Mouse (Mus musculus) myocyte (in vitro differentiated cells): ENCODE measurements around the gene Rab10. TPM values are rescaled to one million over a fixed set of nuclear protein-coding genes. Genes with fewer than 3 reads are reported as not detected.

ENCODE experiments used
- H3K27me3 ChIP-seq: one replicate; pipeline ENCODE4 v1.6.1; 2011; ENCODE audit not compliant: control insufficient read depth, insufficient read depth, insufficient read length
- H3K36me3 ChIP-seq: one replicate; pipeline ENCODE4 v1.6.1; 2011; ENCODE audit not compliant: control insufficient read depth, insufficient read depth
- H3K4me2 ChIP-seq: one replicate; pipeline ENCODE4 v1.6.1; 2011; ENCODE audit warnings: low read depth, control low read depth
- H3K4me3 ChIP-seq: one replicate; pipeline ENCODE4 v1.5.1; 2011; ENCODE audit warnings: mild to moderate bottlenecking, control low read depth, moderate library complexity
- H3K79me2 ChIP-seq: one replicate; pipeline ENCODE4 v1.6.1; 2011; ENCODE audit not compliant: control insufficient read depth, insufficient read depth
- H3ac ChIP-seq: one replicate; pipeline ENCODE4 v1.6.1; 2011; ENCODE audit not compliant: control insufficient read depth, insufficient read length
- CEBPB ChIP-seq: IDR thresholded peaks from 2 replicates; pipeline ENCODE4 v1.6.1; 2011; ENCODE audit warnings: mild to moderate bottlenecking, moderate library complexity; ENCODE audit not compliant: poor library complexity, insufficient read depth, severe bottlenecking
- E2F4 ChIP-seq: IDR thresholded peaks from one replicate; pipeline ENCODE4 v1.6.1; 2011; ENCODE audit warnings: mild to moderate bottlenecking, control low read depth, moderate library complexity; ENCODE audit not compliant: insufficient read depth
- MAX ChIP-seq: IDR thresholded peaks from one replicate; pipeline ENCODE4 v1.6.1; 2011; ENCODE audit warnings: low read depth, mild to moderate bottlenecking, control low read depth
- MYOD1 ChIP-seq, 3 experiments: IDR thresholded peaks; one replicate each; pipeline ENCODE4 v1.6.1; 2011; ENCODE audit warnings: control low read depth in 2 of 3, low read depth in 2 of 3, mild to moderate bottlenecking in 2 of 3, moderate library complexity in 1 of 3; ENCODE audit not compliant: insufficient read length in 2 of 3, control insufficient read depth in 1 of 3
- MYOG ChIP-seq, 3 experiments: IDR thresholded peaks; one replicate each; pipeline ENCODE4 v1.6.1; 2011; ENCODE audit warnings: control low read depth in 2 of 3, low read depth in 2 of 3, mild to moderate bottlenecking in 2 of 3; ENCODE audit not compliant: insufficient read length in 2 of 3, control insufficient read depth in 1 of 3, insufficient read depth in 1 of 3
- POLR2A ChIP-seq: IDR thresholded peaks from one replicate; pipeline ENCODE4 v1.6.1; 2011; ENCODE audit warnings: low read depth, mild to moderate bottlenecking, control low read depth, moderate library complexity; ENCODE audit not compliant: insufficient read length
- POLR2AphosphoS2 ChIP-seq: IDR thresholded peaks from one replicate; pipeline ENCODE4 v1.6.1; 2011; ENCODE audit warnings: low read depth, control low read depth; ENCODE audit not compliant: insufficient read length
- REST ChIP-seq: IDR thresholded peaks from one replicate; pipeline ENCODE4 v1.6.1; 2011; ENCODE audit warnings: mild to moderate bottlenecking, control low read depth, moderate library complexity; ENCODE audit not compliant: insufficient read depth, insufficient read length
- SRF ChIP-seq: IDR thresholded peaks from one replicate; pipeline ENCODE4 v1.6.1; 2011; ENCODE audit warnings: low read depth; ENCODE audit not compliant: control insufficient read depth, insufficient read length
- TCF12 ChIP-seq: IDR thresholded peaks from one replicate; pipeline ENCODE4 v1.6.1; 2011; ENCODE audit warnings: mild to moderate bottlenecking, control low read depth; ENCODE audit not compliant: poor library complexity, insufficient read depth, severe bottlenecking
- TCF3 ChIP-seq: IDR thresholded peaks from one replicate; pipeline ENCODE4 v1.6.1; 2011; ENCODE audit warnings: low read depth, control low read depth; ENCODE audit not compliant: insufficient read length
- USF1 ChIP-seq: IDR thresholded peaks from one replicate; pipeline ENCODE4 v1.6.1; 2011; ENCODE audit warnings: low read depth, mild to moderate bottlenecking, control low read depth, moderate library complexity
- polyA plus RNA-seq: library from polyadenylated mRNA; unstranded; fragments of >200 nt; fragmentation: generic; extraction: Trizol; gene quantifications from one replicate; pipeline ENCODE4 v1.2.1, GENCODE M21; 2012; ENCODE audit warnings: missing spikeins

The Rab10 gene
- polyA plus RNA-seq, 1 experiment: 81.0 TPM

- TF ChIP-seq MYOD1 (IDR thresholded peaks at IDR 0.05; ENCODE audit: control insufficient read depth in 1 of 3, insufficient read length in 2 of 3, low read depth in 2 of 3) (no peak), MAX (no peak), TCF12 (no peak), USF1 (no peak), REST (no peak), E2F4 (no peak), POLR2AphosphoS2 (no peak), TCF3 (no peak), CEBPB (no peak), SRF (no peak), MYOG (IDR thresholded peaks at IDR 0.05; ENCODE audit: control insufficient read depth in 1 of 3, insufficient read depth in 1 of 3, insufficient read length in 2 of 3, low read depth in 2 of 3) (no peak), POLR2A (no peak)
These were observed 44.6 kb downstream of the Rab10 start for GRCm38 (mm10) chr12:3265188-3265587.

GRCm38 (mm10) chr12:3264449-3264848, 45.3 kb downstream of the Rab10 start:
- Histone ChIP-seq H3K4me3 (no peak overlapping the region), H3K36me3 (peaks cover 5% of the 10 kb centered on the region), H3K79me2 (peaks cover 96% of the 10 kb centered on the region), H3ac (no peak overlapping the region), H3K27me3 (no peaks in the 10 kb centered on the region), H3K4me2 (no peak overlapping the region)
- TF ChIP-seq TCF12 (no peak), REST (no peak), POLR2AphosphoS2 (no peak), MYOG (IDR thresholded peaks at IDR 0.05; ENCODE audit: control insufficient read depth in 1 of 3, insufficient read depth in 1 of 3, insufficient read length in 2 of 3, low read depth in 2 of 3) (no peak), MAX (no peak), USF1 (no peak), POLR2A (no peak), TCF3 (no peak), SRF (no peak), MYOD1 (IDR thresholded peaks at IDR 0.05; ENCODE audit: control insufficient read depth in 1 of 3, insufficient read length in 2 of 3, low read depth in 2 of 3) (no peak), E2F4 (no peak)

More at GRCm38 (mm10) chr12:3265188-3265587, 44.6 kb downstream of the Rab10 start:
- no peak overlapping the region for H3ac ChIP-seq
- H3K4me2 ChIP-seq: no peak overlapping the region
- peaks cover 5% of the 10 kb centered on the region for H3K36me3 ChIP-seq
- H3K79me2 ChIP-seq: peaks cover 96% of the 10 kb centered on the region
- no peak overlapping the region for H3K4me3 ChIP-seq
- no peaks in the 10 kb centered on the region for H3K27me3 ChIP-seq

- peaks cover 5% of the 10 kb centered on the region for H3K36me3 ChIP-seq
- H3K4me3 ChIP-seq: no peak overlapping the region
- no peak overlapping the region for H3K4me2 ChIP-seq
- H3K27me3 ChIP-seq: no peaks in the 10 kb centered on the region
- H3K79me2 ChIP-seq: peaks cover 95% of the 10 kb centered on the region
- TF ChIP-seq TCF12 (no peak), MYOD1 (IDR thresholded peaks at IDR 0.05; ENCODE audit: control insufficient read depth in 1 of 3, insufficient read length in 2 of 3, low read depth in 2 of 3) (no peak), MAX (no peak), USF1 (no peak)
- no peak overlapping the region for H3ac ChIP-seq
These were observed 48.2 kb downstream of the Rab10 start for GRCm38 (mm10) chr12:3261596-3261995.

DNA sequence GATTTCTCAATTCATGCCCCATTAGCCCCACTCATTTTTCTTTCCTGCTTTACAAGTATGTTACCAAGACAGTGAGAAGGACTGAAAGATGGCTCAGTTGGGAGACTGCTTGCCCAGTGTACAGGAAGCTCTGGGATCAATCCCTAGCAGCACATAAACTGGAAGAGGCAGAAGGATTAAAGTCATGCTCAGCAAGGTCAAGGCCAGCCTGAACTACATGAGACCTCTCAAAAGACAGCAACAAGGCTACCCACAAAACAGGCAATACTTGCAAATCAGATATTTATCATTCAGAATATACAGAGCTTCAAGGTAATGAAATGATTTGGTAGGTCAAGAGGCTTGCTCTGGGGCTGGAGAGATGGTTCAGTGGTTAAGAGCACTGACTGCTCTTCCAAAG, 53.8 kb downstream of the Rab10 start:
- no peak for TF ChIP-seq MYOD1 (IDR thresholded peaks at IDR 0.05; ENCODE audit: control insufficient read depth in 1 of 3, insufficient read length in 2 of 3, low read depth in 2 of 3)
- TF ChIP-seq POLR2A: no peak
- no peak for TF ChIP-seq REST
- no peak for TF ChIP-seq TCF12
- TF ChIP-seq MYOG (IDR thresholded peaks at IDR 0.05; ENCODE audit: control insufficient read depth in 1 of 3, insufficient read depth in 1 of 3, insufficient read length in 2 of 3, low read depth in 2 of 3): no peak
- no peak for TF ChIP-seq POLR2AphosphoS2
- TF ChIP-seq MAX: no peak
- TF ChIP-seq SRF: no peak
- TF ChIP-seq E2F4: no peak
- no peak for TF ChIP-seq TCF3
- TF ChIP-seq USF1: no peak
- H3K27me3 ChIP-seq: no peaks in the 10 kb centered on the region
- H3ac ChIP-seq: no peak overlapping the region
- no peak overlapping the region for H3K4me2 ChIP-seq
- no peak overlapping the region for H3K4me3 ChIP-seq
- H3K36me3 ChIP-seq: peaks cover 34% of the 10 kb centered on the region
- peaks cover 76% of the 10 kb centered on the region for H3K79me2 ChIP-seq

GRCm38 (mm10) chr12:3255435-3255834, 54.3 kb downstream of the Rab10 start:
- H3K4me3 ChIP-seq: no peak overlapping the region
- H3K36me3 ChIP-seq: peaks cover 39% of the 10 kb centered on the region
- H3ac ChIP-seq: no peak overlapping the region
- no peaks in the 10 kb centered on the region for H3K27me3 ChIP-seq
- no peak for TF ChIP-seq TCF12
- no peak overlapping the region for H3K4me2 ChIP-seq
- peaks cover 71% of the 10 kb centered on the region for H3K79me2 ChIP-seq
